Mouse (Mus musculus): ENCODE data around the gene Ptprm. TPM values are rescaled to one million over a fixed set of nuclear protein-coding genes. Genes with fewer than 3 reads are reported as not detected.

Ptprm gene
- polyA plus RNA-seq, 1 experiment: 34.2 TPM

DNA sequence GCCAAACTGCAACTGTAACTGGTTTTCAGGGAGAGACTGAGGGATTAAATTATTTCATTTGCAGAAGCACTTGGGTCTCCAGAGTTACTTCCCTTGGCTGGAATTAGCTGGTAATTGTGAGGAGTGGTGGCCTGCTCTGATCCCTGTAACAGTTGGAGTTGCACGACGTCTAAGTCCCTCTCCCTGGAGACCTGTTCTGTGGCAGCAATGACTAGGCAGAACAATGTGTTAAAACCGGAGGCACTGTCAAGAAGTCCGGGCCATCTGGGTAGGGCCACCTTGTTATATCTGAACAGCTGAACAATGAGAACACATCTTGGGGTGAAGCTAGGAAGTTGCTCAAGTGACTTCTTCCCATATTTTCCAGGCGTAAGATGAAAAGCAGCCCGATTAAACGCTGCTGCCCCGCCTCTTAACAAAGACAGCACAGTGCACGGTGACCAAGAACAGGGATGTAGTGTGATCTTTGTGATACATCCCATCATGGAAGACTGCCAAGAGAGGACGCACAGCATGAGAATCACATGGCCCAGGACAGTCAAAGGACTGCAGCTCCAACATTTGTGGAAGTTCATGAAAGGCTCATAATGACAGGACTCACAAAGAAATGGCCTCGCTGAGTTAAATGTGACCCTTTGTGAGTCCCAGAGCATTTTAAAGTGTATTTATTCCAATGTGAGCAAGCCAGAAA, 301.5 kb downstream of the Ptprm start:
- no peak for TF ChIP-seq CTCF (IDR thresholded peaks at IDR 0.05; ENCODE audit: borderline replicate concordance, insufficient read depth, low read depth, low read length)
- TF ChIP-seq POLR2A (IDR thresholded peaks at IDR 0.05; ENCODE audit: borderline replicate concordance, insufficient read depth, low read length): no peak
- H3K4me3 ChIP-seq (replicated peaks; ENCODE audit: insufficient read depth, low read depth, low read length): no peak overlapping the region
- 25% methylated on average over 11 of the region's 11 CpGs for WGBS
- H3K27ac ChIP-seq (ENCODE audit: insufficient read depth, low read length): no peak overlapping the region
- DNase-seq: no peak
- H3K4me1 ChIP-seq (ENCODE audit: control insufficient read depth, insufficient read depth, low read length): no peaks in the 10 kb centered on the region
- no peaks in the 10 kb centered on the region; the same call in 1 of the 2 replicates for H3K27me3 ChIP-seq (ENCODE audit: control insufficient read depth, insufficient read depth, low read length)

DNA sequence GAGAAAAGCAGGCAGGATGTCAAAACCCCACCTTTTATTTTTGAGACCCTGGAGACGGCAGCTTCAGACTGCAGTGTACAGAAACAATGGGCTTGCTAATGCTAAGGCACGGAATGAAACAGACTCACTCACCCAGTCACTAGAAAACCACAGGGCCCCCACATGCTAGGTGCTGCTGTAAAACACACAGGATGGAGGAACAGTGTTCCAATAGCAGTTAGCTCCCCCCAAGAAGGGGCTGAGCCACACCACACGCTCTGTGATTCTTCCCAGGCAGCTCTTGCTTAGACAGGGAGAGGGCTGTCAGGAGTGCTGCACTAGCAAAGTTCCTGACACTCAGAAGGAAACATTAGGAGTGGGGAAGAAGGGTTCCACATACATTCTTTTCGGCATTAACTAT, 306.6 kb downstream of the Ptprm start:
- Histone ChIP-seq H3K4me3 (replicated peaks; ENCODE audit: insufficient read depth, low read depth, low read length) (no peak overlapping the region), H3K27me3 (ENCODE audit: control insufficient read depth, insufficient read depth, low read length) (no peaks in the 10 kb centered on the region), H3K27ac (ENCODE audit: insufficient read depth, low read length) (no peak overlapping the region), H3K4me1 (ENCODE audit: control insufficient read depth, insufficient read depth, low read length) (no peaks in the 10 kb centered on the region)
- WGBS: 60% methylated on average over 4 of the region's 4 CpGs
- TF ChIP-seq POLR2A (IDR thresholded peaks at IDR 0.05; ENCODE audit: borderline replicate concordance, insufficient read depth, low read length) (no peak), CTCF (IDR thresholded peaks at IDR 0.05; ENCODE audit: borderline replicate concordance, insufficient read depth, low read depth, low read length) (no peak)
- no peak for DNase-seq

DNA sequence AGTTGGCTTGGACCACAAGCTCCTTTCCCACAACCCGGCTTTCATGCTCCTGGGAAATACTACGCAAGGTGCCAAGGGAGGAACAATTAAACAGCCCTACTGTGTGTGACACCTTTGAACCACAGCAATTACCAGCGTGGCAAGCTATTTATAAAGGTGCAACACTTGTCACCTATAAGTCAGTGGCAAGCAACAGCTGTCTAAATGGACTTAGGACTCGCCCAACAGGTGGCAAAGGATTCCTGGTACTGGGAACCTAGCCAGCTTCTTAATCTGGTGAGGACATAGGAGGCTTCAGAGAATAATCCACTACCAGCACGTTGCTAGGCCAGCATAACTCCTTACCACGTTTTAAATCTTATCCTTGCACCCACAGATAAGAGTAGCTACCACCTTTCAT, 315.7 kb downstream of the Ptprm start:
- Histone ChIP-seq H3K27ac (ENCODE audit: insufficient read depth, low read length) (no peak overlapping the region), H3K27me3 (ENCODE audit: control insufficient read depth, insufficient read depth, low read length) (no peaks in the 10 kb centered on the region), H3K4me3 (replicated peaks; ENCODE audit: insufficient read depth, low read depth, low read length) (no peak overlapping the region), H3K4me1 (ENCODE audit: control insufficient read depth, insufficient read depth, low read length) (no peaks in the 10 kb centered on the region)
- DNase-seq: no peak
- 71% methylated on average over 6 of the region's 6 CpGs for WGBS
- TF ChIP-seq CTCF (IDR thresholded peaks at IDR 0.05; ENCODE audit: borderline replicate concordance, insufficient read depth, low read depth, low read length) (no peak), POLR2A (IDR thresholded peaks at IDR 0.05; ENCODE audit: borderline replicate concordance, insufficient read depth, low read length) (no peak)

DNA sequence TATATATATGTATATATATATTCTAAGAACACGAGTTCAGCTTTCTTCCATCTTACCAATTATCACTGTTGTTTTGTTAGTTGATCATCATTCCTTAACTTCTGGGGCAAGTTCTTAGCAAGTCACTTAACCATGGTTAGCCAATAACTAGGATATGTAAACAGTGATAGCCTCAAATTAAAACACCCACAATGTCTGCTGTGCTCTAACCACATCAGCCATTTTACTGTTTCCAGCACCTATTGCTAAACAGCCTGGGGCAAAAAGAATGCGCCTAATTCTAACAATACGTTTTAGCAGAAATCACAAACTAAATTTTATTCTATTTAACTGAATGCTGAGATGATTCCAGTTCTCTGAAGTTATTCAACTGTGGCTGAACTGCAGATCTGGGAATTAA, 320.7 kb downstream of the Ptprm start:
- Histone ChIP-seq H3K27ac (ENCODE audit: insufficient read depth, low read length) (no peak overlapping the region), H3K4me1 (ENCODE audit: control insufficient read depth, insufficient read depth, low read length) (no peaks in the 10 kb centered on the region), H3K27me3 (ENCODE audit: control insufficient read depth, insufficient read depth, low read length) (no peaks in the 10 kb centered on the region), H3K4me3 (replicated peaks; ENCODE audit: insufficient read depth, low read depth, low read length) (no peak overlapping the region)
- DNase-seq: no peak
- TF ChIP-seq CTCF (IDR thresholded peaks at IDR 0.05; ENCODE audit: borderline replicate concordance, insufficient read depth, low read depth, low read length) (no peak), POLR2A (IDR thresholded peaks at IDR 0.05; ENCODE audit: borderline replicate concordance, insufficient read depth, low read length) (no peak)
- WGBS: 98% methylated on average over 3 of the region's 3 CpGs

DNA sequence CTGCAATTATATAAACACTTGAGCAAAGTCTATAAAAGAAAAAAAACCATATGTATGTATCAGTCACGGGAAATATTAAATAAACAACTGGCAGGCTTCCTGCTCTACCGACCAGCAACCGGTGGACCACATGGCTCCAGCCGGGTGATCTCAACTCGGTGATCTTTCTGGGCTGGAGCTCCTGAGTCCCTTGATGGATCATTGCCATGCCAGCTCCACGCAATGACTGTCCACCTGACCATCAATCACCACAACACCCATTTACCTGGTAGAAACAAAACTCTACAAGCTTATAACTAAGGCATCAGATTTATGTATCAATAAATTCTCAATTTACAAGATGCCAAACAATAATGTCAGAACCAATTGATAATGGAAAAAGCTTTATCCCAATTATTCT, 322.2 kb downstream of the Ptprm start:
- DNase-seq: no peak
- 74% methylated on average over 6 of the region's 6 CpGs for WGBS
- Histone ChIP-seq H3K4me1 (ENCODE audit: control insufficient read depth, insufficient read depth, low read length) (no peaks in the 10 kb centered on the region), H3K4me3 (replicated peaks; ENCODE audit: insufficient read depth, low read depth, low read length) (no peak overlapping the region), H3K27me3 (ENCODE audit: control insufficient read depth, insufficient read depth, low read length) (no peaks in the 10 kb centered on the region), H3K27ac (ENCODE audit: insufficient read depth, low read length) (no peak overlapping the region)
- TF ChIP-seq POLR2A (IDR thresholded peaks at IDR 0.05; ENCODE audit: borderline replicate concordance, insufficient read depth, low read length) (no peak), CTCF (IDR thresholded peaks at IDR 0.05; ENCODE audit: borderline replicate concordance, insufficient read depth, low read depth, low read length) (no peak)

DNA sequence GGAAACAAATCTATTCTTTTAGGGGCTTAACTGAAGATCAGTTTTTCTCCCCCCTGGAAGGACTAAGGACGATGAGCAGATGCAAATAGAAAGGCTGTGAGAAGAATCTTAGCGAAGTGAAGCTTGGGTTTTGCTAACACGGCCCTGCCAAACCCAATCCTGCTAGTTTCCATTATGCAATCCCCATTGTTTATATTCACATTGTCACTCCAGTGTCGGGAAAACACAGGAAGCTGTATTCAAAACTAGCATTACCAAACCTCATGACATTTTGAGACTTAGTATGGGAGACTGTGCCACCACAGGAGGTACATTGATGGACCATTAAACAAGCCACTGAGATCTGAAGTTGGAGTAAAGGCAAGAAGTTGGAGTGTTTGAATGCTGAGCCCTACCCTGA, 322.9 kb downstream of the Ptprm start:
- WGBS: 77% methylated on average over 4 of the region's 4 CpGs
- Histone ChIP-seq H3K27ac (ENCODE audit: insufficient read depth, low read length) (no peak overlapping the region), H3K27me3 (ENCODE audit: control insufficient read depth, insufficient read depth, low read length) (no peaks in the 10 kb centered on the region), H3K4me1 (ENCODE audit: control insufficient read depth, insufficient read depth, low read length) (no peaks in the 10 kb centered on the region), H3K4me3 (replicated peaks; ENCODE audit: insufficient read depth, low read depth, low read length) (no peak overlapping the region)
- DNase-seq: no peak
- no peak for TF ChIP-seq POLR2A (IDR thresholded peaks at IDR 0.05; ENCODE audit: borderline replicate concordance, insufficient read depth, low read length)
- TF ChIP-seq CTCF (IDR thresholded peaks at IDR 0.05; ENCODE audit: borderline replicate concordance, insufficient read depth, low read depth, low read length): no peak

DNA sequence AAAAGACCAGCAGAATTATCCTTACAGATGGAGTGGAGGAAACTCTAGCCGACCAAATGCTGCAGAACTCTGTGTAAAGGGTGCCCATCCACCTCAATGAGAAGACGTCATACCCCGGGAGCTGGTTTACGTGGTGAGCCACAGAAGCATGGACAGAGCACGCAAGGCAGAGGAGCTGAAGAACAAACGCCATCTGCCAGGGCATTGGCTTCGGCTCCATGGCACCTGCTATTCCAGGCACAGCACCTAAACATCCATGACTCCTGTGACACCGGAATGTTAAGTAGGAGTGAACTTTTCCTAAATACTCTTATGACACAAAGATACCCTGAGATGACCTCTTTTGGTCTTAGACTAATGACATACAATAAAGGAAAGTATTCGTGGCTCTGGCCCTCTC, 327.0 kb downstream of the Ptprm start:
- H3K4me1 ChIP-seq (ENCODE audit: control insufficient read depth, insufficient read depth, low read length): no peaks in the 10 kb centered on the region
- WGBS: 26% methylated on average over 9 of the region's 9 CpGs
- H3K27ac ChIP-seq (ENCODE audit: insufficient read depth, low read length): no peak overlapping the region
- TF ChIP-seq CTCF (IDR thresholded peaks at IDR 0.05; ENCODE audit: borderline replicate concordance, insufficient read depth, low read depth, low read length) (no peak), POLR2A (IDR thresholded peaks at IDR 0.05; ENCODE audit: borderline replicate concordance, insufficient read depth, low read length) (no peak)
- no peaks in the 10 kb centered on the region for H3K27me3 ChIP-seq (ENCODE audit: control insufficient read depth, insufficient read depth, low read length)
- no peak for DNase-seq
- H3K4me3 ChIP-seq (replicated peaks; ENCODE audit: insufficient read depth, low read depth, low read length): no peak overlapping the region

DNA sequence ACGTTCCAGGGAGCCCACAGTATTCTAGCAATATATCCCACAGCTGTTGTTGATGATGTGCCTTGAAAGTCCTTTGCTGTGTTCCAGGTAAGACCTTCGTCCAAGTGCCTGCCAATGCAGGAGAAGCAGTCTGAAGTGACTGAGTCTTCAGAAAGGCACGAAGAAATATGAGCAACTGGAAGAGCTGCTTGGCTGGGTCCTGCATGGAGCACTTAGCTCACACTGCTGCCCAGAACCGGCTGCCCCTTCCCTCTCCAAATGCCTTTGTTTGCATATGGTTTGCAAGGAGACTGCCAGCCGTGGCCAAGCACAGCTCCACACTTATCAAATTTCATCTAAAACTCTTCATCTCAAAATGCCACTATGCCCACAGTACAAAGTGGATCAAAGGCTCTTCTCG, 337.8 kb downstream of the Ptprm start:
- TF ChIP-seq CTCF (IDR thresholded peaks at IDR 0.05; ENCODE audit: borderline replicate concordance, insufficient read depth, low read depth, low read length) (no peak), POLR2A (IDR thresholded peaks at IDR 0.05; ENCODE audit: borderline replicate concordance, insufficient read depth, low read length) (no peak)
- H3K27ac ChIP-seq (ENCODE audit: insufficient read depth, low read length): no peak overlapping the region
- no peak overlapping the region for H3K4me3 ChIP-seq (replicated peaks; ENCODE audit: insufficient read depth, low read depth, low read length)
- H3K27me3 ChIP-seq (ENCODE audit: control insufficient read depth, insufficient read depth, low read length): no peaks in the 10 kb centered on the region; the same call in 1 of the 2 replicates
- no peak for DNase-seq
- WGBS: 65% methylated on average over 6 of the region's 6 CpGs
- no peaks in the 10 kb centered on the region; the same call in 1 of the 2 replicates for H3K4me1 ChIP-seq (ENCODE audit: control insufficient read depth, insufficient read depth, low read length)

Measured in cerebellum, adult 2 months (tissue).